Mouse (Mus musculus): ENCODE data around the gene Mast4.

DNA sequence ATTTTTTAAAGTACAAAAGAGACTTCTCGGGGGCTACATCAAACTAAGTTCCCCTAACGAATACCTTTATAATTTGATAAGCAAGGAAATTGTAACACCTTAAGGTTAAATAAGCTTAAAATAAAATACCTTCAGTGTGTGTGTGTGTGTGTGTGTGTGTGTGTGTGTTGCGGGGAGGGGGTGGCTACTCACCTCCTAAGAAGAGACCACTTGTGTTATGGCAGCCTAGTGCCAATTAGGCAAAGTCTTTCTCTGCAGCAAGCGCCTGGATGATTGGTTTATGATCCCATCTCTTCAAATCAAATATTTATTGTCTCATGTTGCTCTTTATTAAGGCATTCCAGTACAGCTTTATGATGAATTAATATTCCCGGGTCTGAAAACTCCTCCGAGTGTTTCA, 81.2 kb downstream of the Mast4 start:
- TF ChIP-seq CTCF (IDR thresholded peaks at IDR 0.05; ENCODE audit: low read depth, low read length) (no peak), POLR2A (IDR thresholded peaks at IDR 0.05; ENCODE audit: extremely low read depth, insufficient read depth, low read length) (no peak)
